Mouse (Mus musculus) naive thymus-derived CD4-positive, alpha-beta T cell, adult 2 months (primary cell): ENCODE results near the gene Ints1.

Source experiments
- DNase-seq: peaks from one replicate; pipeline ENCODE4 v3.0.0-alpha.2; 2011; ENCODE audit warnings: low read depth

Gene Ints1

GRCm38 (mm10) chr5:139717723-139718122 lies 57.8 kb downstream of the Ints1 start:
- peak; percentile 54 for DNase-seq

DNA sequence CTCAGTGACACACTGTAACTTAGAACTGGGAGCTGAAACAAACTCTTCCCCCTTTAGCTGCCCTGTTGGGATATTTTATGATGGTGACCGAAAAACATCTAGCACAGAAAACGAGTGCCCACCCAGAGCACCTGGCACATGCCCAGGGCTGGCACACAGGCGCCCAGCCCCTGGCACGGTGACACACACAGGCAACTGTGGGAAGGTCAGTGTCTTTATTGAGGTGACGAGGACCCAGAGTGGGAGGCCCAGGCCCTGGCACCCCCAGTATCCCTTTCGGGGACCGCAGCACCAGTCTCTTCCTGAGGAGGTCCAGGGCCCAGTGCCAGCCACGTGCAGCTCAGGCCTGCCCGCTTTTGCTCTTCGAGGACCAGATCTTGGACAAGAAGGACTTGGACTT lies 69.0 kb downstream of the Ints1 start:
- no peak for DNase-seq

DNA sequence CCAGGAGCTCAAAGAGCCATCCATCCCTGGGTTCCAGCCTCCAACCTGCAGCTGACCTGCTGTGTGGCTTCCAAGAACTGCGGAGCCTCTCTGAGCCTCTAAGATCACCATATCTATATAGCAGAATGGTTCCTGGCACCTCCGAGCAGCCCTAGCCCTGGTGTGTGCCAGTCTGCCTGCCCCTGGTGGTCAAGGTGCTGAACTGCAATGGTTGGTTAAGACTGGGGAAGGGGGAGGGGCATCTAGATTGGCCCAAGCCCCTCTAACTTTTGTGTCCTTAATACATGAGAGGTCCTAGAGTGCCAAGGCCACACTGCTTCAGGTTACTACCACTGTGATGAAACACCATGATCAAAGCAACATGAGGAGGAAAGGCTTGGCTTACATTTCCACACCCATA lies 72.6 kb downstream of the Ints1 start:
- peak; percentile 43 for DNase-seq

GRCm38 (mm10) chr5:139702236-139702635 lies 73.2 kb downstream of the Ints1 start:
- no peak for DNase-seq
